Mouse (Mus musculus): Measurements from ENCODE around the gene Foxr1. TPM values are rescaled to one million over a fixed set of nuclear protein-coding genes. Genes with fewer than 3 reads are reported as not detected.
"Not testable (repeated sequence)": the region's sequence is repeated elsewhere in the genome, so short reads cannot be mapped to it uniquely, and the experiment has no call there.

Foxr1 gene
- total and polyA plus RNA-seq, 2 experiments from 2014 or later, result not detected

DNA sequence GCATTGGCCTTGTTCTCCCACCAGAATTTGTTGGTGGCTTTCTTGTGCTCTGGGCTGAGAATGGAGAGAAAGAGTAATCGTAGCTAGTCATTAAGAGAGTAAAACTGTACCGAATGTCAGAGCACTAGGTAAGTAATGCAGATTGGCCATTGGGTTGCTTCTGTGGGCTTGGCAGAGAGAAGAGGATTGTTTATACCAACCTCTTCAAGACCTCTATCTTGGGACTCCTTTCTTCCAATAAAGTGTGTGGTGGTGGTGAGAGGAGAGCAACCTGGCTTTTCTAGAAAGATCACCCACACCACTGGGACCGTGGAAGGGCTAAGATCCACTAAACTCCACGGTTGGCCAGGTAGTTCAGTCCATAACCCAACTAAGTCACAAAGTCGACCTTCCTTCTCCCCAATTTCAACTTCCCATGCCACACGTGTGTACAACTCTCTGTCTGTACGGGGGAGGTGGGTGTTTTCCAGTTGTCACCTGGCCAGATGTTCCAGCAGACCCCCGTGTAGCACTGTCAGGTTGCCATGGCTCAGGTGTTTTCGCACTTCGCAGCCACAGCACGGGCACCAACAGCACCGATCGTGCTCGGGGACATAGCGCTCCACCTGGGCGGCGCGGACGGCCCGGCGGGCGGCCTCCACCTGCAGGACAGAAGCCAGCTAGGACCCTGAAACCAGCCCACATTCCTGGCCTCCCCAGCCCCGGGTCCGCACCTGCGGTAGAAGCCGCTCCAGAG is 23.6 kb downstream of the Foxr1 start:
- Histone ChIP-seq H3K4me2 (ENCODE audit: low read depth, low read length) (peak overlapping the region; percentile 97), H3K27me3 (ENCODE audit: insufficient read depth, low read length) (no peaks in the 10 kb centered on the region), H3K4me1 (ENCODE audit: insufficient read depth, low read length) (peaks cover 6% of the 10 kb centered on the region; the same call in 1 of the 2 replicates), H3K9ac (replicated peaks; ENCODE audit: low read length) (peak overlapping the region; percentile 78), H3K27ac (peak overlapping the region; percentile 79), H3K9me3 (ENCODE audit: low read length) (no peaks in the 10 kb centered on the region), H3K4me3 (ENCODE audit: low read length) (peak overlapping the region; percentile 81), H3K36me3 (ENCODE audit: insufficient read depth, low read length) (peaks cover 15% of the 10 kb centered on the region; the same call in 1 of the 2 replicates)
- 9% methylated on average over 26 of the region's 26 CpGs for WGBS
- DNase-seq (ENCODE audit: low spot score) (no peak), ATAC-seq (peak; percentile 70)
- TF ChIP-seq CTCF (IDR thresholded peaks at IDR 0.05; ENCODE audit: low read depth), result no peak

- no peak overlapping the region for H3K4me2 ChIP-seq (ENCODE audit: low read depth, low read length)
- WGBS, result 84% methylated on average over 2 of the region's 2 CpGs
- DNase-seq (ENCODE audit: low spot score) (no peak), ATAC-seq (no peak)
- H3K4me3 ChIP-seq (ENCODE audit: low read length), result no peak overlapping the region
- no peak overlapping the region for H3K27ac ChIP-seq
- H3K36me3 ChIP-seq (ENCODE audit: insufficient read depth, low read length), result peaks cover 48% of the 10 kb centered on the region
- no peaks in the 10 kb centered on the region for H3K27me3 ChIP-seq (ENCODE audit: insufficient read depth, low read length)
- TF ChIP-seq CTCF (IDR thresholded peaks at IDR 0.05; ENCODE audit: low read depth), result no peak
- H3K4me1 ChIP-seq (ENCODE audit: insufficient read depth, low read length), result peaks cover 6% of the 10 kb centered on the region; the same call in 1 of the 2 replicates
- H3K9ac ChIP-seq (replicated peaks; ENCODE audit: low read length), result no peak overlapping the region
- no peaks in the 10 kb centered on the region for H3K9me3 ChIP-seq (ENCODE audit: low read length)
These were observed 28.2 kb downstream of the Foxr1 start for GRCm38 (mm10) chr9:44412781-44413180.

DNA sequence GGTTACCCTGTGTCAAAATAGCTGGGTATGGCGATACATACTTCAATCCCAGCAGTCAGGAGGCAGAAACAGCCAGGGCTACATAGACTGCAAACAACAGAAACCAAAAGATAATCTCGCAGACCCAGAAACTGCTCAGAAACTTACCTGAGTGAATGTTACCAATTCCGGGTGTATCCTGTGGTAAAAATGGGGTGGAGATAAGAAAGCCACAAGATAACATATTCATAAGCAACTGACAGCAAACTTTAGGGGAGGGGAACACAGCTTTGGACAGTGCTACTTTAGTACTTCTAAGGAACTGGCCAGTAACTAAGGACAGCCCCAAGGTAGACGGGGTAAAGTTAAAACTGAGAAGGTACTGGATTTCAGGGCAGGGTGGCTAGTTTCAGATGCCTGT is 28.6 kb downstream of the Foxr1 start:
- Histone ChIP-seq H3K27me3 (ENCODE audit: insufficient read depth, low read length) (no peaks in the 10 kb centered on the region), H3K4me3 (ENCODE audit: low read length) (no peak overlapping the region), H3K27ac (no peak overlapping the region), H3K36me3 (ENCODE audit: insufficient read depth, low read length) (peaks cover 48% of the 10 kb centered on the region), H3K9ac (replicated peaks; ENCODE audit: low read length) (no peak overlapping the region), H3K9me3 (ENCODE audit: low read length) (no peaks in the 10 kb centered on the region), H3K4me2 (ENCODE audit: low read depth, low read length) (no peak overlapping the region), H3K4me1 (ENCODE audit: insufficient read depth, low read length) (peaks cover 4% of the 10 kb centered on the region; the same call in 1 of the 2 replicates)
- 82% methylated on average over 4 of the region's 4 CpGs for WGBS
- TF ChIP-seq CTCF (IDR thresholded peaks at IDR 0.05; ENCODE audit: low read depth), result no peak
- DNase-seq (ENCODE audit: low spot score) (no peak), ATAC-seq (no peak)

- no peaks in the 10 kb centered on the region for H3K9me3 ChIP-seq (ENCODE audit: low read length)
- H3K4me2 ChIP-seq (ENCODE audit: low read depth, low read length), result no peak overlapping the region
- no peaks in the 10 kb centered on the region for H3K27me3 ChIP-seq (ENCODE audit: insufficient read depth, low read length)
- peaks cover 48% of the 10 kb centered on the region for H3K36me3 ChIP-seq (ENCODE audit: insufficient read depth, low read length)
- TF ChIP-seq CTCF (IDR thresholded peaks at IDR 0.05; ENCODE audit: low read depth), result no peak
- no peak for DNase-seq (ENCODE audit: low spot score)
- no peak overlapping the region for H3K4me3 ChIP-seq (ENCODE audit: low read length)
- 96% methylated on average over 1 of the region's 1 CpGs for WGBS
- H3K27ac ChIP-seq, result no peak overlapping the region
- no peak overlapping the region for H3K9ac ChIP-seq (replicated peaks; ENCODE audit: low read length)
- no peaks in the 10 kb centered on the region for H3K4me1 ChIP-seq (ENCODE audit: insufficient read depth, low read length)
- ATAC-seq, result no peak
These were observed 29.3 kb downstream of the Foxr1 start for GRCm38 (mm10) chr9:44411601-44412130.

DNA sequence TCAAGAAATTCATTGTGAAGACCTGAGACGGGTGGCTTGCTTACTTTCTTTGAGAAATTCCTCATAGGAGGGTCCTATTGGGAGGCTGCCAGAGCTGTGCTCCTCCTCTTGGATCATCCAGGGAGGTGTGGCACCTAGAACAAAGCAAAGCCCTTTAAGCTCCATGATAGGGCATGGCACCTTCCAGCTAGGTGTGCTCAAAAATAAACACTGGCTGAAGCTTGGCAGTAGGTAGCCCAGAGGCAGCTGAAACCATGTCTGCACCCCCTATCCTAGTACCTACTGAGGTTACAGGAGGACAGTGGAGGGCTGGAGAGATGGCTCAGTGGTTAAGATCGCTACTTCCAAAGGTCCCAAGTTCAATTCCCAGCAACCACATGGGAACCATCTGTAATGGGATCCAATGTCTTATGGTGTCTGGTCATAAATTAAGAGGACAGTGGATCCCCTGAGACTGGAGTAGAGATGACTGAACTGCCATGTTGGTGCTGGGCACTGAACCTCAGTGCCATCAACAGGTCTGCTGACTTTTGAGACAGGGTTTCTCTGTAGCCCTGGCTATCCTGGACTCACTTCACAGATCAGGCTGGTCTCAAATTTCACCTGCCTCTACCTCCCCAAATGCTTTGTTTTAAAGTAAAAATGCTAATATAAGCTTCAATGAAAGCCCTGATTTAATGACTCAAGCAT is 30.1 kb downstream of the Foxr1 start:
- no peak for DNase-seq (ENCODE audit: low spot score)
- H3K4me2 ChIP-seq (ENCODE audit: low read depth, low read length), result no peak overlapping the region
- H3K4me1 ChIP-seq (ENCODE audit: insufficient read depth, low read length), result no peaks in the 10 kb centered on the region
- H3K9me3 ChIP-seq (ENCODE audit: low read length), result no peaks in the 10 kb centered on the region
- H3K27ac ChIP-seq, result no peak overlapping the region
- H3K4me3 ChIP-seq (ENCODE audit: low read length), result no peak overlapping the region
- TF ChIP-seq CTCF (IDR thresholded peaks at IDR 0.05; ENCODE audit: low read depth), result no peak
- ATAC-seq, result no peak
- H3K9ac ChIP-seq (replicated peaks; ENCODE audit: low read length), result no peak overlapping the region
- peaks cover 48% of the 10 kb centered on the region for H3K36me3 ChIP-seq (ENCODE audit: insufficient read depth, low read length)
- H3K27me3 ChIP-seq (ENCODE audit: insufficient read depth, low read length), result no peaks in the 10 kb centered on the region
- WGBS, result 82% methylated on average over 2 of the region's 2 CpGs

GRCm38 (mm10) chr9:44408693-44409092 is 32.2 kb downstream of the Foxr1 start:
- ATAC-seq; H3K27ac ChIP-seq; H3K4me1 ChIP-seq (ENCODE audit: insufficient read depth, low read length); DNase-seq (ENCODE audit: low spot score); H3K27me3 ChIP-seq (ENCODE audit: insufficient read depth, low read length); H3K9ac ChIP-seq (replicated peaks; ENCODE audit: low read length); H3K9me3 ChIP-seq (ENCODE audit: low read length): not testable (repeated sequence)
- 80% methylated on average over 9 of the region's 9 CpGs for WGBS
- Histone ChIP-seq H3K4me3 (ENCODE audit: low read length) (peak overlapping the region; percentile 80), H3K4me2 (ENCODE audit: low read depth, low read length) (peak overlapping the region; percentile 64), H3K36me3 (ENCODE audit: insufficient read depth, low read length) (peaks cover 60% of the 10 kb centered on the region)
